Mouse (Mus musculus): Measurements from ENCODE around the gene Kit.

The Kit gene

GRCm38 (mm10) chr5:75632846-75633640, 58.3 kb downstream of the Kit start:
- peak; percentile 50 for DNase-seq (ENCODE audit: extremely low read depth, low read depth)

DNA sequence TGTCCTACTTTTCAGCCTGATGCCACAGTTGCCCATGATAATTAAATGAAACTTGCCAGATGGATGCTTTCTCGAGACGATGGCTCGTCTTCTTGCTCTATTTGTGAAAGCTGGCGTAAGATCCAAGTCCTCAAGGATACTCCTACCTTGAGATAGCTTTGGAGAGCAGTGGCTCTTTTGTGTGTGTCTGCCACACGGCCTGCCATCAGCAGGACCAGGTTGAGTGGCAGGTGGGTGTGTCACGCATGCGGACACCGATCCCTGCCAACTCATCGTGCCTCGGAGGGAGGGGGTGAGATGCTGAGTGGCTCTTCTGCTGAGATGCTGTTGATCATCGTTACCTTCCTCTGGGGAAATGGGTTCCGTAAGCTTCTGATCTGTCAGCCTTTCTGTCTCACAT, 60.7 kb downstream of the Kit start:
- no peak for DNase-seq (ENCODE audit: extremely low read depth, low read depth)

- no peak for DNase-seq (ENCODE audit: extremely low read depth, low read depth)
Observed at GRCm38 (mm10) chr5:75640637-75641036, 65.9 kb downstream of the Kit start.

DNA sequence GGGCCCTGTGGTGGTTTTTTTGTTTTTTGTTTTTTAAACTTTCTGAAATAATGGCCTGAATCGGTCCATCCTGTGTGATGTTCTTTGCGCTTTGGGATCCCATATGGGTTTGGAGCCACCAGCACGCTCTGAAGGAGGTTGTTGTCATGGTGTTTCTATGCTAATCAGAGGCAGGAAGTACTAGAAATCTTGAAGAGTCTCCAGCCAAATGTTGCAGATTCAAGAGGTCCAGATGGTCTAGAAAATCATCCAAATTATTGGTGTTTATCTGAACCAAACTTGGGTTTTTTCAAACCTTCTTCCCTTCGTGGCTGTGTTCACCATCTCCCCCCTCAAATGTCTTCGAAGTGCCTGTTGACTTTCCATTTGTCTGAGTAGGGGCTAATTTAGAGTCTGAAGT, 72.3 kb downstream of the Kit start:
- no peak for DNase-seq (ENCODE audit: extremely low read depth, low read depth)

GRCm38 (mm10) chr5:75650566-75650965, 75.8 kb downstream of the Kit start:
- DNase-seq (ENCODE audit: extremely low read depth, low read depth), result no peak

GRCm38 (mm10) chr5:75653431-75653830, 78.7 kb downstream of the Kit start:
- DNase-seq (ENCODE audit: extremely low read depth, low read depth), result no peak

GRCm38 (mm10) chr5:75658575-75658974, 83.9 kb downstream of the Kit start:
- DNase-seq (ENCODE audit: extremely low read depth, low read depth), result no peak

GRCm38 (mm10) chr5:75660342-75660741, 85.6 kb downstream of the Kit start:
- no peak for DNase-seq (ENCODE audit: extremely low read depth, low read depth)

DNA sequence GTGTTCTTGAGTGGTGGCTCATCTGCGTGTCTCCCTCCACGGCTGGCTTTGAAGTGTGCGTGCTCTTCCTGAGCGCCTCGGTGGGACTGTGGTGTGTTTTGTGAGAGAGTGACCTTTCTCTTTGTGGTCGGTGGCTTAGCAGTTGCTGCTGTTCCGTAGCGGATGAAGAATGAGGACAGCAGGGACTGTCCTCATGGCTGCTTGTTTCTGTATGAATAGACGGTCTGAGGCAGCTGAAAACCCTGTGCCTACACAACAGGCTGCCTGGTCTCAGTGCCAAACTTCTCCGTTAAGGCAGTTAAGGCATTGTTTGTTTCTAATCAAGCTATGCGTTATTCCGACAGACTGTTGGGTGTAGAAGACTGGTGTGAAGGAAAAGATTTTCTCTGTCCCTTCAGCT, 87.8 kb downstream of the Kit start:
- DNase-seq (ENCODE audit: extremely low read depth, low read depth), result no peak

DNA sequence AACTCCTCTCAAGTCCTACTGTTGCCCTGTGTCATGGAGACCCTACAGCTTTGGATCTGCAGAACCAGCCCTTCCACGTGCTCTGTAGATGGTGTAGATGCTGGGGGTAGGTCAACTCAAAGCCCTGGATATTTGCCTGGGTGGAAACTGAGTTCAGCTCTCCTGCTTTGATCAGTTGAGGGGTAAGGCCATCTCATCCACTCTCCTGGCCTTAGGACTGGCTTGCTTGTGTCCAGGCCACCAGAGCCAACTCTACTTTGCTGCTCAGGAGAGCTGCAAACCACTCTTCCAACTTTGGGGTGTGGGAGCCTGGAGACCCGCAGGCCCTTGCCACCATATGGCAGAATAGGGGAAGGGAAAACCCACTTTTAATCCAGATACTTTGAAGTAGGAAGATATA, 89.1 kb downstream of the Kit start:
- no peak for DNase-seq (ENCODE audit: extremely low read depth, low read depth)

GRCm38 (mm10) chr5:75667083-75667482, 92.4 kb downstream of the Kit start:
- DNase-seq (ENCODE audit: extremely low read depth, low read depth), result no peak

DNA sequence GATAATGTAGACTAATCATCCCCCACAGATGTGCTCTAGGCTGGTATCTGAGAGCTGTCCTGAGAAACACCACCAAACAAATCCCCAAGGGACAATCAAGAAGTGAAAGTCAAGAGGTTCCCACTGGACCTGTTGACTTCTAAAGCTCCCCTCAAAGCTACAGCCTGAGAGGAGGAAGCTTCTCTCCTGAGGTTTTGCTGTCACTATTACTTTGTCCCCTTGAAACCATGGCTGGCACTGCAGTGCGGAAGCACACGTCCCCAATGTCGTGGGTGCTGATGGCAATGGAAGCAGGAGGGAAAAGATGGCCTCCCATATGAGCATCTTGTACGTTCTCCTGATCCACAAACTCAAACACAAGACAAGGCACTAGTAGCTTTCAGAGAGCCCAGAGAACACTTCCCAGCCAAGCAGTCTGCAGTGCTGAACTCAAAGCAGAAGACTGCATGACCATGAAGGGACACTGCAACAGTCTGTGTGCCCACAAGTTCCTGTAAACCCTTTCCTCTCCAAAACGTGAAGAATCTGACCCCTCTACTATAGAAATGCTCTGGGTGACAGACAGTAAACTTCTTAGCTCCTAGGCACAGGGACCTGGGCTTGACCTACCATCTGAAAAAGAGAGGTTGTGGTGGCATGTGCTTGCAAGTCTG, 96.5 kb downstream of the Kit start:
- no peak for DNase-seq (ENCODE audit: extremely low read depth, low read depth)

GRCm38 (mm10) chr5:75676024-75676423, 101.3 kb downstream of the Kit start:
- DNase-seq (ENCODE audit: extremely low read depth, low read depth), result no peak

DNA sequence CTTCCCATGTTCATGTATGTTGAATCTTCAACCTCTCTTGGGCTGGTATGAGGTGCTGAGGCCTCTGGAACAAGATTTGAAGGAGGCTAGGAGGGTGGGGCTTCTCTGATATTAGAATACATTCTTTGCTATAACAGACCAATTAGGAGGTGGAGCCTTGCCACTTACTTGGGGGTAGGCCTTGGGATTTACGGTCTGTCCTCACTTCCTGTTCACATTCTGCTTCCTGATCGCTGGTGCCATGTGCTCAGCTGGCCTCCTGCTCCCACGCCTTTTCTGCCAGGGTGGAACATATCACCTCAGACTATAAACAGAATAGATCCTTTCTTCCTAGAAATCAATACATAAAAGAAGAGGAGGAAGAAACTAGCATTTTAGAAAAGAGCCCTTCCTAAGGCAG, 105.2 kb downstream of the Kit start:
- no peak for DNase-seq (ENCODE audit: extremely low read depth, low read depth)

DNA sequence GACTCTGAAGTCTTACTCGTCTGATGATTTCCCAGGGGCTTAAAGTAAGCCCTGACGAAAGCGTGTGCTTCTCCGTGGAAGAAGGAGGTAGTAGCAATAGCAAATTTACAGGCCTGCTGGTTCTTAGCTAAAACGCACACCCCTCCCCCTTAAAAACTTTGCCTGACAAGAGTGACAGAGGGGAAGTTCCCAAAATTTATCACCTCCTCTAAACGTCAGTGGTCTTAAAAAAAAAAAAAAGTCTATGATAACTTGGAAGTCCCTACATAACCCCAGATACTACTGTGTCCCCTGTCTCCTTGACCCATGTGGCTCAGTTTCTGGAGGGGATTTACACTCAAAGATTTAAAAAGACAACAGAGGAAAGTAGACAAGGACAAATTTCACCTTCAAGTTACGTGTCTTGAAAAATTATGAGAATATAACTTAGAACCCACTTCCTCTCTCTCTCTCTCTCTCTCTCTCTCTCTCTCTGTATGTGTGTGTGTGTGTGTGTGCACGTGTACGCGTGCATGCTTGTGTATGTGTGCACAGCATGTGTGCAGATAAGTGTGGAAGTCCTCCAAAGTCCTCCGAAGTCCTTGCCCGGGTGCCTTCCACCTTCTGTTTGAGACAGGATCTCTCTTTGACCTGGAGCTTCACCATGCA, 120.6 kb downstream of the Kit start:
- DNase-seq (ENCODE audit: extremely low read depth, low read depth), result peak; percentile 59

GRCm38 (mm10) chr5:75696960-75697359, 122.2 kb downstream of the Kit start:
- no peak for DNase-seq (ENCODE audit: extremely low read depth, low read depth)

GRCm38 (mm10) chr5:75698556-75698955, 123.8 kb downstream of the Kit start:
- DNase-seq (ENCODE audit: extremely low read depth, low read depth), result no peak

GRCm38 (mm10) chr5:75699081-75699480, 124.4 kb downstream of the Kit start:
- no peak for DNase-seq (ENCODE audit: extremely low read depth, low read depth)

DNA sequence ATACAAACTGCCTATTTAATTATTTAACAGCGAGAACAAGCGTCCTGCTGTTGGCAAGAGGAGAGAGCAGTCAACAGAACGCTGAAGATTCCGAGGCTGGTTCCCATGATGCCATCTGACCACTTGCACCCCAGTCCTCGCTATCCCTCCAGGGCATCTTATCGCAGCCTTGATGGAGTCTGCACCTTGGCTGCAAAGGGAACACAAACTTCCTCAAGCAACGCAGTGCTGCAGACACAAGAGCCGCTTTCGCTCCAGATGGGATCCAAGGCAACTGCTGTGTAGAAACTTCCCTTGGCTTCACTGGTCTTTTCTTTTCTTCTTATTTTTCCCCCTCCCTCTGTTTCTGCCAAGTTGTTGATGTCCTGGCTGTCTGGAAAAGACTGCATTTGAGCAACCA, 124.8 kb downstream of the Kit start:
- DNase-seq (ENCODE audit: extremely low read depth, low read depth), result no peak

GRCm38 (mm10) chr5:75701662-75702061, 126.9 kb downstream of the Kit start:
- DNase-seq (ENCODE audit: extremely low read depth, low read depth), result no peak

- DNase-seq (ENCODE audit: extremely low read depth, low read depth), result no peak
Observed at GRCm38 (mm10) chr5:75702080-75702479, 127.4 kb downstream of the Kit start.

DNA sequence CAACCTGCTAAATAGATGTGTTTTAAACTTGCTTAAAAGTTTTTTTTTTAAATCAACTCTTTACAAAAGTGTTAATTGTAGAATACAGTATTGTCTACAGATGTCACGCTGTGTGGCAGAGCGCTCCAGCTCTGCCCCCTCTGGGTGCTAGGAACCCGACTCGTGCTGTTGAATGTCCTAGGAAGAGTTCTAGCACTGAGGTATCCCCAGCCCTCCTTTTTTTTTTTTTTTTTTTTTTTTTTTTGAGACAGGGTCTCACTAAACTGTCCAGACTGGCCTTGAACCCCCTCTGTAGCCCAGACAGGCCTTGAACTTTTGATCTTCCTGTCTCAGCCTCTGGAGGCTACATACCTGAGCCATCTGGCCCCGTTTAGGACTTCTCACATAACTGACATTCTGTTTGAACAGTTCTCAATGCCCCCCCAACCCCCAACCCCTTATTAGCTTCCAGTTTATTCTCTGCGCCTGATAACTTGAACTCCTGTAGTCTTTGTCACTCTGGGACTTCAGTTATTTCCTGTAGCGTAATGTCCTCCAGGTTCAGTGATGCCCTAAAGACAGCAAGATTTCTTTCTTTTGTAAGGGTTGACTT, 130.0 kb downstream of the Kit start:
- DNase-seq (ENCODE audit: extremely low read depth, low read depth), result no peak

Data from MEL-GATA-1-ER (cell line).